Mouse (Mus musculus): Measurements from ENCODE around the gene Calr3. TPM values are rescaled to one million over a fixed set of nuclear protein-coding genes. Genes with fewer than 3 reads are reported as not detected.

Gene Calr3
- polyA plus RNA-seq, 1 experiment from 2014 or later: 2.2 TPM

DNA sequence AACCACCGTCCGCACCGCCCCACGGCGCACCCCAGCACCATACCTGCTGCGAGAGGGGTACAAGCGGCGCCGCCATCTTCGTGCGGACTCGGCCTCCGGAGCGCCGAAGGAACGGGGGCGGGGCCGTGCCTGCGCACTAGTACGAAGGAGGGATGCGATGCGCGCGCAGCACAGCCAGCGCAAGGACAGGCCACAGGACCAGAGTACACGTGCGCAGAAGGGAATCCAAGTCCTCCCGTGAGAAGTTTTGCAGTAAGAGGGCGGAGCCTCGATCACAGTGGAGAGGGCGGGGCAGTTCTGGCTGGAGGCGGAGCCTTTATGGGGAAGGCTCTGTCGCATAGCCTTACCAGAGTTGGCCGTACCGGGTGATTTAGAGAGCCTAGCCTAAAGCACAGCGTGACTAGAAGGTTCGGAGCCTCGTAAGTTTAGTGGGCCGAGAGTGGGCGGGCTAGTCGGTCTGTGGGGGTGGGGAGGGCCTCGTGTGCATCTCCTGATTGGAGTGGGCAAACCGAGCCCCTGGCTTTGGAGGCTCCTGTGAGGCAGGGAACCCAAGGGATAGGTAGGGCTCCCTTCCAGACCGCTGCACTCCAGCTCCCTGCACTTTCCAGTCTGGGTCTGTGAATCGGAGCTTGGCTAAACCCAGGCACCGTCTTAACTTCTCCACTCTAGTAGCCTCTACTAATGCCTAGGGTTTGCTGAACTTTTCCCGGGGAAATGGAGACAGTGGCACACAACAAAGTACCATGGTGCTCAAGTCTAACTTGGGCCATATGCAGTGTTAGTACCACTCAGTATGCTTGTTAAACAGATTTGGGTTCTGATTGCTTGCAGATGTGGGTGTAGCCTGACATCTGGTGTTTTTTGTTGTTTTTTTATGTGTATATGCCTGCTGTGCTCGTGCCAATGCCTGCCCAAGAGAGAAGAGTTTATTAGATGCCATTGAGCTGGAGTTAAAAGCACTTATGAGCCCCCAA is 22.0 kb downstream of the Calr3 start, which contains the start of gene Eps15l1:
TSS of gene Eps15l1 (minus strand) at position 99 of the 974 bp plus-strand sequence.
- Histone ChIP-seq H3K9ac (ENCODE audit: low read depth, low read length) (peak within 1 kb of the TSS; percentile 84), H3K4me3 (ENCODE audit: low read depth, low read length) (peak within 1 kb of the TSS; percentile 68), H3K4me1 (replicated peaks; ENCODE audit: control insufficient read depth, insufficient read depth, low read length) (peaks cover 32% of the 10 kb centered on the region), H3K4me2 (peak within 1 kb of the TSS; percentile 86), H3K27me3 (replicated peaks; ENCODE audit: control insufficient read depth, insufficient read depth, low read length) (no peaks in the 10 kb centered on the region), H3K36me3 (ENCODE audit: control insufficient read depth, insufficient read depth, low read length) (no peaks in the 10 kb centered on the region), H3K27ac (ENCODE audit: low read depth, low read length) (peak within 1 kb of the TSS; percentile 75), H3K9me3 (ENCODE audit: control insufficient read depth, low read length) (no peaks in the 10 kb centered on the region)
- ATAC-seq (replicated peaks; ENCODE audit: low FRiP score) (peak; percentile 95), DNase-seq (ENCODE audit: low spot score) (peak; percentile 97)
- WGBS: 1% methylated on average over 48 of the region's 48 CpGs

DNA sequence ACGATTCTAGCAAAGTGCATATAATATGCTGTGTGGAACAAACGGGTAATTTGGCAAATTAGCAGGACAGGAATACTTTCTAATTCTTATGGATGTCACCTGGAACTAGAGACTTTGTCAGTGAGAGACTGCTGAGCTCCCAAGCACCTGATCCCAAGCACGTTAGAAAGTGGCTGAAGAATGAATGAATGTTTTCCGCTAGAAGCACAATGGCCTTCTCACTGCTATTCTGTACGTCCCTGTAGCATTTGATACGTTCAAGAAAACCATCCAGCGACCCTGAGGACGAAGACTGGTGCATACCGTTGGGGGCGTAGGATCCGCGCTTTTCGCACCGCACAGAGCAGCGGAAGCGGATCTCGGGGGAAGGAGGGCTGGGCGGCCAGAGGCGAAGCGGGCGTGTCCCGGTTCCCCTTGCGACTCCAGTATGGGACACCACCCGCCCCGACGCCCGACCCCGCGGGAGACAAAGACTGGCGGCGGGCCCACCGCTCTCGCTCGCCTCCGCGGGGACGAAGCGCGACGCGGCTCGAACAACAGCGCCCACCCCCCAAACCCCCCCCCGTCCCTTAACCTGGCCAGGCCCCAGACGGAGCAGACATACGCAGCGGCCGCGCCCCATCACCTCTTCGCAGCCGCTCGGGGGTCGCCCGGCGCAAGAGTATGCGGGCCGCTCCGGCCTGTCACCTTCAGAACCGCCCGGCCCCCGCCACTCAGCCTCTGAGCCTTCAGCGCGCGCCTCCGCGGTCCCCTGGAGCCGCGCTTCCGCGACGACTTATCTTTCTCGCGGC is 22.9 kb downstream of the Calr3 start:
- WGBS: 1% methylated on average over 67 of the region's 73 CpGs
- Histone ChIP-seq H3K4me3 (ENCODE audit: low read depth, low read length) (peak overlapping the region; percentile 68), H3K9me3 (ENCODE audit: control insufficient read depth, low read length) (no peaks in the 10 kb centered on the region), H3K9ac (ENCODE audit: low read depth, low read length) (peak overlapping the region; percentile 84), H3K36me3 (ENCODE audit: control insufficient read depth, insufficient read depth, low read length) (no peaks in the 10 kb centered on the region), H3K27me3 (replicated peaks; ENCODE audit: control insufficient read depth, insufficient read depth, low read length) (no peaks in the 10 kb centered on the region), H3K4me1 (replicated peaks; ENCODE audit: control insufficient read depth, insufficient read depth, low read length) (peaks cover 40% of the 10 kb centered on the region), H3K27ac (ENCODE audit: low read depth, low read length) (peak overlapping the region; percentile 60), H3K4me2 (peak overlapping the region; percentile 86)
- ATAC-seq (replicated peaks; ENCODE audit: low FRiP score) (peak; percentile 40), DNase-seq (ENCODE audit: low spot score) (peak; percentile 69)

DNA sequence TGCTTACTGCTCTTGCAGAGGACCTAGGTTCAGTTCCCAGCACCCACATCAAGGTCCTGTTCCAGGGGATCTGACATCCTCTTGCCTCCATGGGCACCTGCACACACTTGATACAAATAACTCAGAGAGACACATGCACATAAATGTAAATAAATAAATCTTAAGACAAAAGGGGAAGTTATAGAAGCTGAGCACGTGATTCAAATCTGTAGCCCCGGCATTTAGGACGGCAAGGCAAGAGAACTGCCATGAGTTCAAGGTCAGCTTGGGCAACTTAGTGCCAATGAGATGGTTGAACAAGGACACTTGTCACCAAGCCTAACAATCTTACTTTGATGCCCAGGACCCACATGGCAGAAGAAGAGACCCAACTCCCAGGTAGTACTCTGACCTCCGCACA is 25.6 kb downstream of the Calr3 start:
- no peak overlapping the region for H3K27ac ChIP-seq (ENCODE audit: low read depth, low read length)
- no peak overlapping the region for H3K4me3 ChIP-seq (ENCODE audit: low read depth, low read length)
- ATAC-seq (replicated peaks; ENCODE audit: low FRiP score) (no peak), DNase-seq (ENCODE audit: low spot score) (no peak)
- H3K9ac ChIP-seq (ENCODE audit: low read depth, low read length): no peak overlapping the region
- 83% methylated on average over 4 of the region's 4 CpGs for WGBS
- H3K27me3 ChIP-seq (replicated peaks; ENCODE audit: control insufficient read depth, insufficient read depth, low read length): no peaks in the 10 kb centered on the region
- H3K4me1 ChIP-seq (replicated peaks; ENCODE audit: control insufficient read depth, insufficient read depth, low read length): peaks cover 67% of the 10 kb centered on the region
- H3K9me3 ChIP-seq (ENCODE audit: control insufficient read depth, low read length): no peaks in the 10 kb centered on the region
- H3K4me2 ChIP-seq: no peak overlapping the region
- H3K36me3 ChIP-seq (ENCODE audit: control insufficient read depth, insufficient read depth, low read length): no peaks in the 10 kb centered on the region

DNA sequence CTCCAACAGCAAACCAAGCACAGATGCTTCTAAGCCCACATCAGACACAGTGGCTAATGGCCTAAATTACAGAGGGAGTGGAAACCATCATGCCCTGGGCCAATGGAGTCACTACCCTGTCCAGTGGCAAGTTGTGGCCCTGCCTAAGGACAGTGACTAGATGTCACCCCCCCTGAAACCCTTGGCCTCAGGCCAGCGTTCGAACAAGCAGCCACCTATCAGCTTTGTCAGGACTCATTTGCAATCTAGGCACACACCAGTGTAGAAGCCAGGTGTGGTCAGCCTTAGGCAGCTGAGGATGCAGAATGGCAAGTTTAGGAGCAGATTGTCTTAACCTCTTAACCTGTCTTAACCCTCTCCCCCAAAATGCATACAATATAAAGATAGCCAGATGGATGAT is 28.4 kb downstream of the Calr3 start:
- Histone ChIP-seq H3K27me3 (replicated peaks; ENCODE audit: control insufficient read depth, insufficient read depth, low read length) (no peaks in the 10 kb centered on the region), H3K9ac (ENCODE audit: low read depth, low read length) (no peak overlapping the region), H3K4me3 (ENCODE audit: low read depth, low read length) (no peak overlapping the region), H3K4me1 (replicated peaks; ENCODE audit: control insufficient read depth, insufficient read depth, low read length) (peaks cover 79% of the 10 kb centered on the region), H3K4me2 (no peak overlapping the region), H3K27ac (ENCODE audit: low read depth, low read length) (peak overlapping the region; percentile 54; the same call in 1 of the 2 replicates), H3K9me3 (ENCODE audit: control insufficient read depth, low read length) (no peaks in the 10 kb centered on the region), H3K36me3 (ENCODE audit: control insufficient read depth, insufficient read depth, low read length) (peaks cover 4% of the 10 kb centered on the region; the same call in 1 of the 2 replicates)
- ATAC-seq (replicated peaks; ENCODE audit: low FRiP score) (no peak), DNase-seq (ENCODE audit: low spot score) (no peak)
- WGBS: 55% methylated on average over 2 of the region's 2 CpGs

DNA sequence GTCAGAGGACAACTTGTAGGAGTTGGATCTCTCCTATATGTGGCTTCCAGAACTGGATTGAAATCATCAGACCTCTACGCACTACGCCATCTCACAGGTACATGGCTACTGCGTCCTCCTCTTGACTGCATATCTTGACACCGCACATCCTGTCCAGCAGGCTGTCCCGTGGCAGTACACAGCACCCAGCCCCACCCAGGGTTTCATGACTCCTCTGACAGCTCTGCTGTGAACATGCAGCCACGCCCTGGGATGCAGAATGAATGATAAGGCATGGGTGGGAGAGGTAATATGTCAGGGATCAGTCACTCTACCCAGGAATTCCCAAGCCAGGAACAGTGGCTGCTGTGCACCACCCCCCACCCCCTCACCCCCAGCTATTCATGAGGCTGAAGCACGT is 29.8 kb downstream of the Calr3 start:
- Histone ChIP-seq H3K27me3 (replicated peaks; ENCODE audit: control insufficient read depth, insufficient read depth, low read length) (no peaks in the 10 kb centered on the region), H3K4me1 (replicated peaks; ENCODE audit: control insufficient read depth, insufficient read depth, low read length) (peaks cover 69% of the 10 kb centered on the region), H3K9me3 (ENCODE audit: control insufficient read depth, low read length) (no peaks in the 10 kb centered on the region), H3K27ac (ENCODE audit: low read depth, low read length) (peak overlapping the region; percentile 72; the same call in 1 of the 2 replicates), H3K4me3 (ENCODE audit: low read depth, low read length) (no peak overlapping the region), H3K4me2 (peak overlapping the region; percentile 53), H3K9ac (ENCODE audit: low read depth, low read length) (peak overlapping the region; percentile 27; the same call in 1 of the 2 replicates), H3K36me3 (ENCODE audit: control insufficient read depth, insufficient read depth, low read length) (peaks cover 4% of the 10 kb centered on the region; the same call in 1 of the 2 replicates)
- peak; percentile 93 for ATAC-seq (replicated peaks; ENCODE audit: low FRiP score)
- peak; percentile 50 for DNase-seq (ENCODE audit: low spot score)
- 57% methylated on average over 7 of the region's 7 CpGs for WGBS

DNA sequence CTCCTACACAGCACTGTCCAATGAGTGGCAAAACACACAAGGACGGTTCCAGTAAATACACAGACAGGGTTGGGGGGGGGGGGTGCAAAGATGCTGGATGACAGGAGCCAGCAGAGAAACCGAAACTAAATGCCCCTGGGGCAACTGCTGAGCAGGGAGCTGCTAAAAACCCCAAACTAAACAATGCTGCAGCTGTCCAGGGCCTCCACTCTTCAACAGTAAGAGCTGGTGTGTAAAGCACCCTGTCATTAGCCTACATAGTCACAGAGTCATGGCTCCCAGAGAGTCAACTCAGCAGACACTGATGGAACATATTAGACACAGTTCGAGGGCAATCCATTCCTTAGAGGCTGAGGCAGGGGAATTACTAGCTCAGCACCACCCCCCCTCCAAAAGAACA is 34.2 kb downstream of the Calr3 start:
- no peaks in the 10 kb centered on the region for H3K27me3 ChIP-seq (replicated peaks; ENCODE audit: control insufficient read depth, insufficient read depth, low read length)
- H3K4me1 ChIP-seq (replicated peaks; ENCODE audit: control insufficient read depth, insufficient read depth, low read length): peaks cover 35% of the 10 kb centered on the region
- no peaks in the 10 kb centered on the region for H3K9me3 ChIP-seq (ENCODE audit: control insufficient read depth, low read length)
- DNase-seq (ENCODE audit: low spot score) (no peak), ATAC-seq (replicated peaks; ENCODE audit: low FRiP score) (no peak)
- no peak overlapping the region for H3K9ac ChIP-seq (ENCODE audit: low read depth, low read length)
- no peak overlapping the region for H3K4me3 ChIP-seq (ENCODE audit: low read depth, low read length)
- no peak overlapping the region for H3K27ac ChIP-seq (ENCODE audit: low read depth, low read length)
- peaks cover 4% of the 10 kb centered on the region; the same call in 1 of the 2 replicates for H3K36me3 ChIP-seq (ENCODE audit: control insufficient read depth, insufficient read depth, low read length)
- WGBS: 68% methylated on average over 3 of the region's 3 CpGs
- no peak overlapping the region for H3K4me2 ChIP-seq

DNA sequence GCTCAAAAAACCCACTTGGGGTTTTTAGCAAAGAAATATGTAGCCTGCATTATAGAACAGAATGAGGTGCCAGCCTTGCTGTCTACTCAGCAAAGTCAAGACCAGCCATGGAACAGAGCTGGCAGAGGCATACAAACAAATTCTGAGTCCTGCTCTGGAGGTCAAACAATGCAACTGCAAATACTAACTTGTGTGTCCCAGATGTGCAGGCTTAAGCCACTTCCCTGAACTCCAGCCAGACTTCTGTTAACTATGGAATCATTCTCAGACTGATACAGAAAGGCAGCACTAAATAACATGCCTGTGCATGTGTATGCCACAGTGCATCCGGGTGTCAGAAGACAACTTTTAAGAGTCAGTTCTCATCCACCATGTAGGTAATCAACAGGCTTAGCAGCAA is 35.8 kb downstream of the Calr3 start:
- Histone ChIP-seq H3K4me3 (ENCODE audit: low read depth, low read length) (no peak overlapping the region), H3K4me1 (replicated peaks; ENCODE audit: control insufficient read depth, insufficient read depth, low read length) (peaks cover 19% of the 10 kb centered on the region), H3K27me3 (replicated peaks; ENCODE audit: control insufficient read depth, insufficient read depth, low read length) (no peaks in the 10 kb centered on the region), H3K9ac (ENCODE audit: low read depth, low read length) (no peak overlapping the region), H3K4me2 (no peak overlapping the region), H3K36me3 (ENCODE audit: control insufficient read depth, insufficient read depth, low read length) (peaks cover 4% of the 10 kb centered on the region; the same call in 1 of the 2 replicates), H3K9me3 (ENCODE audit: control insufficient read depth, low read length) (no peaks in the 10 kb centered on the region), H3K27ac (ENCODE audit: low read depth, low read length) (no peak overlapping the region)
- DNase-seq (ENCODE audit: low spot score): no peak
- no peak for ATAC-seq (replicated peaks; ENCODE audit: low FRiP score)
- WGBS: 87% methylated on average over 1 of the region's 1 CpGs

DNA sequence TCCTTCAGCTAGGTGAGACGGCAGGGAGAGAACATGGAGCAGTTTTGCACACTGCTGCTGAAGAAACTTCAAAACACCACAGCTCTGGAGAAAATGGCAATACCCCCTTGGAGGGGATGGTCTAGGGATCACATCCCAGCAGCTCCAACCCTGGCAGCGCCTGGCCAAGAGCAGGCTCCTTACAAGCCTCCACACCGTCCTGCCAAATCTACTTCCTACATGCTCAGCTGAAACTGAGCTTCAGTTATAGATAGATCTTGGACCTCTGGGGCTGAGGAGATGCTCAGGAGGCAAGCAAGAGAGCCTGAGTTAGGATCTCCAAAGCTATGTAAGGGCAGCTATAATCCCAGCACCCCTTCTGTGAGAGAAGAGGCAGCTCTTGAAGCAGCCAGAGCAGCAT is 40.7 kb downstream of the Calr3 start:
- Histone ChIP-seq H3K36me3 (ENCODE audit: control insufficient read depth, insufficient read depth, low read length) (peaks cover 3% of the 10 kb centered on the region; the same call in 1 of the 2 replicates), H3K27me3 (replicated peaks; ENCODE audit: control insufficient read depth, insufficient read depth, low read length) (no peaks in the 10 kb centered on the region), H3K9me3 (ENCODE audit: control insufficient read depth, low read length) (no peaks in the 10 kb centered on the region), H3K4me1 (replicated peaks; ENCODE audit: control insufficient read depth, insufficient read depth, low read length) (peaks cover 12% of the 10 kb centered on the region; the same call in 1 of the 2 replicates), H3K9ac (ENCODE audit: low read depth, low read length) (no peak overlapping the region), H3K4me3 (ENCODE audit: low read depth, low read length) (no peak overlapping the region), H3K4me2 (no peak overlapping the region), H3K27ac (ENCODE audit: low read depth, low read length) (no peak overlapping the region)
- WGBS: 90% methylated on average over 3 of the region's 3 CpGs
- ATAC-seq (replicated peaks; ENCODE audit: low FRiP score): no peak
- DNase-seq (ENCODE audit: low spot score): no peak

All from liver, embryonic 11.5 days (tissue).